Mouse (Mus musculus): ENCODE data around the gene Aplnr. TPM values are rescaled to one million over a fixed set of nuclear protein-coding genes. Genes with fewer than 3 reads are reported as not detected.

The Aplnr gene
- total and polyA plus RNA-seq, 3 experiments, result not detected

- Histone ChIP-seq H3K79me2 (replicated peaks; ENCODE audit: control insufficient read depth, extremely low read depth, insufficient read depth, poor library complexity, severe bottlenecking) (no peaks in the 10 kb centered on the region), H3K9ac (ENCODE audit: insufficient read depth, low read depth) (no peak overlapping the region), H3K9me3 (replicated peaks; ENCODE audit: low read length) (no peaks in the 10 kb centered on the region), H3K36me3 (replicated peaks in 1 of 2; ENCODE audit: control insufficient read depth in 1 of 2, insufficient read depth in 1 of 2, low read length in 1 of 2) (no peaks in the 10 kb centered on the region), H3K27ac (ENCODE audit: insufficient read depth, low read depth) (no peak overlapping the region), H3K27me3 (replicated peaks) (peaks cover 57% of the 10 kb centered on the region), H3K4me2 (ENCODE audit: insufficient read depth, low read depth, poor library complexity, severe bottlenecking) (no peak overlapping the region), H3K4me3 (replicated peaks in 1 of 3; ENCODE audit: low read depth in 2 of 3, low read length in 2 of 3, poor library complexity in 1 of 3) (no peak overlapping the region), H3K4me1 (ENCODE audit: control insufficient read depth in 1 of 2, insufficient read depth in 2 of 2) (no peaks in the 10 kb centered on the region)
- DNase-seq (ENCODE audit: extremely low read depth), result no peak
- no peak for TF ChIP-seq ZKSCAN1 (IDR thresholded peaks at IDR 0.05; ENCODE audit: borderline replicate concordance, low read depth, low read length)
- TF ChIP-seq RCOR1 (conservative IDR thresholded peaks at IDR 0.05; ENCODE audit: low read depth, low read length), result no peak
- no peak for TF ChIP-seq RAD21 (IDR thresholded peaks at IDR 0.05; ENCODE audit: low read depth, low read length)
- in situ Hi-C loops (cut with MboI; ENCODE audit: low pct_ligation_motif_present, low pct_unique_long_range_greater_than_20kb, low sequenced_read_pairs), result no loop called here
- dilution Hi-C loops (cut with MboI; ENCODE audit: extremely low pct_ligation_motif_present, extremely low pct_unique_long_range_greater_than_20kb, low sequenced_read_pairs), result no loop called here
These were observed 4.8 kb upstream of the Aplnr start for GRCm38 (mm10) chr2:85131226-85131625.

- no peak overlapping the region for H3K27ac ChIP-seq (ENCODE audit: insufficient read depth, low read depth)
- H3K79me2 ChIP-seq (replicated peaks; ENCODE audit: control insufficient read depth, extremely low read depth, insufficient read depth, poor library complexity, severe bottlenecking), result no peaks in the 10 kb centered on the region
- H3K4me3 ChIP-seq (replicated peaks in 1 of 3; ENCODE audit: low read depth in 2 of 3, low read length in 2 of 3, poor library complexity in 1 of 3), result no peak overlapping the region
- no peaks in the 10 kb centered on the region for H3K9me3 ChIP-seq (replicated peaks; ENCODE audit: low read length)
- H3K9ac ChIP-seq (ENCODE audit: insufficient read depth, low read depth), result no peak overlapping the region
- H3K4me1 ChIP-seq (ENCODE audit: control insufficient read depth in 1 of 2, insufficient read depth in 2 of 2), result no peaks in the 10 kb centered on the region
- no peak for DNase-seq (ENCODE audit: extremely low read depth)
- in situ Hi-C loops (cut with MboI; ENCODE audit: low pct_ligation_motif_present, low pct_unique_long_range_greater_than_20kb, low sequenced_read_pairs) (no loop called here), dilution Hi-C loops (cut with MboI; ENCODE audit: extremely low pct_ligation_motif_present, extremely low pct_unique_long_range_greater_than_20kb, low sequenced_read_pairs) (no loop called here)
- H3K4me2 ChIP-seq (ENCODE audit: insufficient read depth, low read depth, poor library complexity, severe bottlenecking), result no peak overlapping the region
- no peak for TF ChIP-seq NELFE (IDR thresholded peaks at IDR 0.05; ENCODE audit: low read depth, low read length)
- no peak for TF ChIP-seq HCFC1 (IDR thresholded peaks at IDR 0.05; ENCODE audit: low read depth, low read length)
- no peak for TF ChIP-seq CTCF (conservative IDR thresholded peaks at IDR 0.05 in 1 of 2, IDR thresholded peaks at IDR 0.05 in 1 of 2; ENCODE audit: low read depth in 2 of 2, low read length in 2 of 2)
- TF ChIP-seq ELF1 (IDR thresholded peaks at IDR 0.05; ENCODE audit: low read depth, low read length), result no peak
- no peak for TF ChIP-seq ETS1 (conservative IDR thresholded peaks at IDR 0.05; ENCODE audit: low read depth, low read length)
- no peak for TF ChIP-seq MXI1 (IDR thresholded peaks at IDR 0.05; ENCODE audit: low read depth, low read length)
- TF ChIP-seq TCF12 (IDR thresholded peaks at IDR 0.05; ENCODE audit: low read depth, low read length), result no peak
- TF ChIP-seq NRF1 (IDR thresholded peaks at IDR 0.05; ENCODE audit: low read depth, low read length), result no peak
- TF ChIP-seq UBTF (IDR thresholded peaks at IDR 0.05; ENCODE audit: low read depth, low read length), result no peak
- TF ChIP-seq MYC (IDR thresholded peaks at IDR 0.05; ENCODE audit: low read depth, low read length), result no peak
- TF ChIP-seq PAX5 (IDR thresholded peaks at IDR 0.05; ENCODE audit: low read length), result no peak
- TF ChIP-seq RAD21 (IDR thresholded peaks at IDR 0.05; ENCODE audit: low read depth, low read length), result no peak
- no peak for TF ChIP-seq MAX (IDR thresholded peaks at IDR 0.05; ENCODE audit: low read length)
- H3K36me3 ChIP-seq (replicated peaks in 1 of 2; ENCODE audit: control insufficient read depth in 1 of 2, insufficient read depth in 1 of 2, low read length in 1 of 2), result no peaks in the 10 kb centered on the region
- H3K27me3 ChIP-seq (replicated peaks), result peaks cover 62% of the 10 kb centered on the region
These were observed 4.3 kb upstream of the Aplnr start for GRCm38 (mm10) chr2:85131724-85132123.

GRCm38 (mm10) chr2:85132204-85132603, 3.8 kb upstream of the Aplnr start:
- Histone ChIP-seq H3K4me2 (ENCODE audit: insufficient read depth, low read depth, poor library complexity, severe bottlenecking) (no peak overlapping the region), H3K9ac (ENCODE audit: insufficient read depth, low read depth) (no peak overlapping the region), H3K27me3 (replicated peaks) (peaks cover 67% of the 10 kb centered on the region), H3K36me3 (replicated peaks in 1 of 2; ENCODE audit: control insufficient read depth in 1 of 2, insufficient read depth in 1 of 2, low read length in 1 of 2) (no peaks in the 10 kb centered on the region), H3K4me1 (ENCODE audit: control insufficient read depth in 1 of 2, insufficient read depth in 2 of 2) (no peaks in the 10 kb centered on the region), H3K9me3 (replicated peaks; ENCODE audit: low read length) (no peaks in the 10 kb centered on the region), H3K27ac (ENCODE audit: insufficient read depth, low read depth) (no peak overlapping the region), H3K79me2 (replicated peaks; ENCODE audit: control insufficient read depth, extremely low read depth, insufficient read depth, poor library complexity, severe bottlenecking) (no peaks in the 10 kb centered on the region), H3K4me3 (replicated peaks in 1 of 3; ENCODE audit: low read depth in 2 of 3, low read length in 2 of 3, poor library complexity in 1 of 3) (no peak overlapping the region)
- dilution Hi-C loops (cut with MboI; ENCODE audit: extremely low pct_ligation_motif_present, extremely low pct_unique_long_range_greater_than_20kb, low sequenced_read_pairs) (no loop called here), in situ Hi-C loops (cut with MboI; ENCODE audit: low pct_ligation_motif_present, low pct_unique_long_range_greater_than_20kb, low sequenced_read_pairs) (no loop called here)
- DNase-seq (ENCODE audit: extremely low read depth), result no peak
- TF ChIP-seq POLR2AphosphoS2 (IDR thresholded peaks at IDR 0.05; ENCODE audit: low read depth, low read length) (no peak), IRF4 (IDR thresholded peaks at IDR 0.05; ENCODE audit: low read depth, low read length) (no peak), ETS1 (conservative IDR thresholded peaks at IDR 0.05; ENCODE audit: low read depth, low read length) (no peak), MAZ (IDR thresholded peaks at IDR 0.05; ENCODE audit: low read depth, low read length) (no peak), UBTF (IDR thresholded peaks at IDR 0.05; ENCODE audit: low read depth, low read length) (no peak), JUND (conservative IDR thresholded peaks at IDR 0.05; ENCODE audit: low read depth, low read length) (no peak)
